Mouse (Mus musculus) E14TG2a.4 (cell line): ENCODE measurements around the gene Isl2.

ENCODE experiments used
- CTCF ChIP-seq: conservative IDR thresholded peaks from 2 replicates; pipeline ENCODE4 v1.5.1; 2014; ENCODE audit warnings: low read length
- NANOG ChIP-seq: IDR thresholded peaks from 2 replicates; pipeline ENCODE4 v1.6.1; 2014; ENCODE audit warnings: borderline replicate concordance, low read length, mixed read lengths
- POU5F1 ChIP-seq: IDR thresholded peaks from 2 replicates; pipeline ENCODE4 v1.6.1; 2014; ENCODE audit warnings: low read length, borderline replicate concordance

DNA sequence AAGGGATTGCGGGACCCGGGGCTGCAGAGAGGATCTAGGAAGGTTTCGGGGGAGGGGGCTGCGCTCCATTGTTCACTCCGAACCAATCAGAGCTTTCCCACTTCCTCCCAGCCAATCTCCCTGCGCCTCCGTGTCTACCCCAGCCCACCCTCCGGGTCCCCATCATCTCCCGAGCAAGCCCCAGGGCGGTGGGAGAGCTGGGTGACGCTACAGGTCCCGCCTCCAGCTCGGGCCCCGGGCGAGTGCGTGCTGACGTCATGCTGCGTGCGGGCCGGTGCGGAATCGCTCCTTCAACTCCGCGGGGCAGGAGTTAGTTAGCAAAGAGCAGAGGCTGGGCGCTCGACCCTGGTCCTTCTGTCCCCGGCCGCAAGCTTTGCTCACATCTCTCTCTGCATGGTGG is 2.4 kb downstream of the Isl2 start:
- TF ChIP-seq CTCF (no peak), NANOG (no peak), POU5F1 (no peak)
